Mouse (Mus musculus): Measurements from ENCODE around the gene Mtx1. TPM values are rescaled to one million over a fixed set of nuclear protein-coding genes. Genes with fewer than 3 reads are reported as not detected.

Gene Mtx1
- polyA plus RNA-seq, 1 experiment from 2014 or later = 219 TPM

DNA sequence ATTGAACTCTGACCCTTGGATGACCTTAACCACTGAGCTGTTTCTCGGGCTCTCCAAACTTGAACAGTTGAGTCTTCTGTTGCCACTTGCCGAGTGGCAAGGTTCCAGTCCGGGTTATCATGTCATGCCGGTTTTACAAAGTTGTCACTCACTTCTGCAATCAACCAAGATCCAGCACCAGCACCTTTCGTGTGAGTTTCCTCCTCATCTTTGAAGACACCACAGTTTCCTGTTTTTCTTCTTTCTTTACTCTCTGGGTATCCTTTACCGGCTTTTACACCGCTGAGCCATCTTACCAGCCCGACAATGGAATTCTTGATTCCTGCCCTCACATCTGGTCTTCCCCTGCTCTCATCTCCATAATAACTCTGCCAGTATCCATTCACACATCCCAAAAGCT is 36.5 kb downstream of the Mtx1 start:
- 82% methylated on average over 8 of the region's 8 CpGs for WGBS

DNA sequence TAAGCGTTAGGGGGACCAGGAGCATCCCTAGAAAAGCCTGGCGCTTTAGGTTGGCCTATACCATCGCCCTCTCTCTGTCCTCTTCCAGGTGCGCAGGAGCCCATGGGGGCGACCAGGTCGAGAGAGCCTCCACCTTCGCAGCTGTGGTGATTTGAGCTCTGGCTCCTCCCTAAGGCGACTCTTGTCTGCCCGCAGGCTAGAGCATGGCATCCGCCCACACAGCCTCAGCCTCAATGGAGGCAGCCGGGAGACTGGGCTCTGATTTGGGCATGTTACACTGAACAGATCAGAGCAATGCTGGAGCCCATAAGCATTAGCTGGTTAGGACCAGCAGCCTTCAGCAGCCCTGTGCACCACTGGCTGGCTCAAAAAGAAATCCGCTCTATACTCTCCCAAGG is 38.4 kb downstream of the Mtx1 start:
- Histone ChIP-seq H3K27me3 (no peaks in the 10 kb centered on the region), H3K9ac (no peak overlapping the region), H3K27ac (peak overlapping the region; percentile 78), H3K4me1 (peaks cover 52% of the 10 kb centered on the region), H3K4me2 (peak overlapping the region; percentile 9; the same call in 1 of the 2 replicates), H3K36me3 (peaks cover 25% of the 10 kb centered on the region), H3K9me3 (replicated peaks) (no peaks in the 10 kb centered on the region), H3K4me3 (replicated peaks) (no peak overlapping the region)
- WGBS = 58% methylated on average over 12 of the region's 12 CpGs
- ATAC-seq (replicated peaks; ENCODE audit: low FRiP score) = no peak

More for the DNA sequence above, 36.5 kb downstream of the Mtx1 start:
- Histone ChIP-seq H3K36me3 (peaks cover 25% of the 10 kb centered on the region), H3K9ac (no peak overlapping the region), H3K4me3 (replicated peaks) (no peak overlapping the region), H3K4me2 (no peak overlapping the region), H3K27me3 (no peaks in the 10 kb centered on the region), H3K27ac (no peak overlapping the region), H3K4me1 (peaks cover 34% of the 10 kb centered on the region), H3K9me3 (replicated peaks) (no peaks in the 10 kb centered on the region)
- no peak for ATAC-seq (replicated peaks; ENCODE audit: low FRiP score)

DNA sequence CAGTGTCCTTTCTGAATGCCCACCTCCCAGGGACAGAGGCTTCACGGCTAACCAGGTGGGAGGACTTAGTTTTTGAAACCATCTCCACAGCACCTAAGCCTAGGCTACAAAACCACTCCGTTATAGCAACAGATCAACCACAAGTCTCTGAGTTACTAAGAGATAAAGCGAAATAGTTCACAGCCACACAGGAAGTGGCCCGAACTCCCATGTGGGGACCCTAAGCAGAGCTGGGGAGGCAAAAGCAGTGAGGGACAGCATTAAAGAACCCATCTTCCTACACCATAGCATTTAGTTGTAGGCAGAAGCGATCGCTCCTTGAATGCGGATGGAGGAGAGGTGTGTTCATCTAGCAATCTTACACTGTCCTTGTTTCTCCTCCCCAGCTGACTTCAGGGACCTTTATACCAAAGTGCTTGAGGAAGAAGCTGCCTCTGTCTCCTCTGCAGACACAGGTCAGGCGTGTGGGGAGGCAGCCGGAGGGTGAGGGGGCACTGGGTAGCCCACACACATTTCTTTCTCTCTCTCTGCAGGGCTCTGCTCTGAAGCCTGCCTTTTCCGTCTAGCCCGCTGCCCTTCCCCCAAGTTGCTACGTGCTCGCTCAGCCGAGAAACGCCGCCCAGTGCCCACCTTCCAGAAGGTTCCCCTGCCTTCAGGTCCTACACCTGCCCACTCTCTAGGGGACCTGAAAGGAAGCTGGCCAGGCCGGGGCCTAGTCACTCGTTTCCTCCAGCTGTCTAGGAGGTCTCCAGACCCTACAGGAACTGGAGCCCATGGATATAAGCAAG is 39.0 kb downstream of the Mtx1 start:
- H3K27ac ChIP-seq = peak overlapping the region; percentile 78
- H3K27me3 ChIP-seq = no peaks in the 10 kb centered on the region
- peaks cover 25% of the 10 kb centered on the region for H3K36me3 ChIP-seq
- H3K4me1 ChIP-seq = peaks cover 54% of the 10 kb centered on the region
- H3K4me2 ChIP-seq = peak overlapping the region; percentile 40
- H3K9ac ChIP-seq = no peak overlapping the region
- ATAC-seq (replicated peaks; ENCODE audit: low FRiP score) = no peak
- 59% methylated on average over 18 of the region's 18 CpGs for WGBS
- H3K9me3 ChIP-seq (replicated peaks) = no peaks in the 10 kb centered on the region
- H3K4me3 ChIP-seq (replicated peaks) = no peak overlapping the region

DNA sequence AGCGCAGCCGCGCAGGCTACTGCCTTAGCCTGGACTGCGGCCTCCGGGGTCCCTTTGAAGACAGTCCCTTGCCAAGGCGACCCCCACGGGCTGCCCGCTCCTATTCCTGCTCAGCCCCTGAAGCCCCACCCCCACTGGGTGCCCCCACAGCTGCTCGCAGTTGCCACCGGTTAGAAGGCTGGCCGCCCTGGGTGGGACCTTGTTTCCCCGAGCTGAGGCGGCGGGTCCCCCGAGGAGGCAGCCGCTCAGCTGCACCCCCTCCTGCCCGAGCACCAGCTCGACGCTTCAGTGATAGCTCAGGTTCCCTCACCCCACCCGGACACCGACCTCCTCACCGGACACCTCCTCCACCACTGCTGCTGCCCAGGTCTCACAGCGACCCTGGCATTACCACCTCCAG is 39.7 kb downstream of the Mtx1 start:
- peak overlapping the region; percentile 40 for H3K4me2 ChIP-seq
- peaks cover 27% of the 10 kb centered on the region for H3K36me3 ChIP-seq
- no peak overlapping the region for H3K9ac ChIP-seq
- peaks cover 60% of the 10 kb centered on the region for H3K4me1 ChIP-seq
- ATAC-seq (replicated peaks; ENCODE audit: low FRiP score) = no peak
- no peak overlapping the region; the same call in 1 of the 2 replicates for H3K4me3 ChIP-seq (replicated peaks)
- no peaks in the 10 kb centered on the region for H3K9me3 ChIP-seq (replicated peaks)
- no peaks in the 10 kb centered on the region for H3K27me3 ChIP-seq
- WGBS = 35% methylated on average over 23 of the region's 23 CpGs
- H3K27ac ChIP-seq = peak overlapping the region; percentile 78; the same call in 1 of the 2 replicates

DNA sequence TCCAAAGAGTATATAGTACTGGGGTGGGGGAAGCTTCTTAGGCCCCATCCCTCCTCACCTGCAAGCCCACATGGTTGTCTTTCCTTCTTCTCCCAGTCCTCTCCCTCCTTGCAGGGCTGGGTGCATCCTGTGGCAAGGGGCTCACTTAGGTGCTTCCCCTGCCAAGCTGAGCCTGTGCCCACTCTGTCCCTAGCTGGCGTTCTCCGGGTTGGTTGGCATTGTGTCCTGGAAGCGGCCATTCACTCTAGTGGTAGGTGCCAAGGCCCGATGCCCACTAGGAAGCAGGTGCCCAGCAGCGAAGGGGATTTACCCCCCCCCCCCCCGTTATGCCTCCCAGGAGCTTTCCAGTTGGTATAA is 43.0 kb downstream of the Mtx1 start:
- no peak for ATAC-seq (replicated peaks; ENCODE audit: low FRiP score)
- WGBS = 66% methylated on average over 6 of the region's 6 CpGs
- H3K4me1 ChIP-seq = peaks cover 65% of the 10 kb centered on the region

DNA sequence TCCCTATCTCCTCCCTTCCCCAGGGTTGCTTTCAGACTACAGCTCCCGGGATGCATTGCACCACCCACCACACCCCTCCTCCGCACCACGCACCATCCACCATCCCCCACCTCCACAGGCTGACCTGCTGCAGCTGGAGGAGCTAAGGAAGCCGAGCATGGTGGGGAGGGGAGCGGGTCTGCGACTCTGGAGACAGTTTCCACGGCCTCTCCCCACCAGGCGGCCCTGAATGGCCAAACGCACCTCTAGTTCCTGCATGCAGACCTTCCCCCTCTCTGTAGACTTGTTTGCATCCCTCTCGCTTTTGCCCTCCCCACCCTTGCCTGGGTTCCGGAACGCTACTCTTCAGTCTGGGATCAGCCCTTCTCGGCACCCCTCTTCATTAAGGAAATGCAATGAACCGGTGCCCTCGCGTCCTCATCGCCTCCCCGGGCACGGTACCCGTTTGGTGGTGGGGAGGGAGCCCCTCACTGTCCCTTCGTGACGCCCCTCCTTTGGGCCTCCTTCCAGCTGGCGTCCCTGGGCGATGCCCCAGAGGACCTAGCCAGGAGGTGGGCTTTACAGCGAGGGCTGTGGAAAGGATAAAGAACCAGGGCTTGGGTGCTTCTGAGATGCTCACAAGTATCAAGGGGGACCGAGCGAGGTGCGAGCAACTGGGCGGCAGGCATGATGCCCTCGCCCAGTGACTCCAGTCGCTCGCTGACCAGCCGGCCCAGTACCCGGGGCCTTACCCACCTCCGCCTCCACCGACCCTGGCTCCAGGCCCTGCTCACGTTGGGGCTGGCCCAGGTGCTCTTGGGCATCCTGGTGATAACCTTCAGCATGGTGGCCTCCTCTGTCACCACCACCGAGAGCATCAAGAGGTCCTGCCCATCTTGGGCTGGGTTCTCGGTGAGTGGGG is 43.6 kb downstream of the Mtx1 start, which contains the start of gene Fam189b:
Gene Fam189b, plus strand, starts transcription at position 86 of the 901 bp plus-strand sequence.
- Histone ChIP-seq H3K9ac (peak within 1 kb of the TSS; percentile 54), H3K36me3 (peaks cover 50% of the 10 kb centered on the region), H3K4me1 (peaks cover 65% of the 10 kb centered on the region), H3K4me3 (replicated peaks) (peak within 1 kb of the TSS; percentile 60), H3K4me2 (peak within 1 kb of the TSS; percentile 83), H3K27me3 (no peaks in the 10 kb centered on the region), H3K27ac (peak within 1 kb of the TSS; percentile 89), H3K9me3 (replicated peaks) (no peaks in the 10 kb centered on the region)
- ATAC-seq (replicated peaks; ENCODE audit: low FRiP score) = peak; percentile 92
- WGBS = 5% methylated on average over 39 of the region's 39 CpGs

More for the DNA sequence above, 43.0 kb downstream of the Mtx1 start:
- H3K9me3 ChIP-seq (replicated peaks) = no peaks in the 10 kb centered on the region
- peaks cover 55% of the 10 kb centered on the region for H3K36me3 ChIP-seq
- peak overlapping the region; percentile 60 for H3K4me3 ChIP-seq (replicated peaks)
- no peaks in the 10 kb centered on the region for H3K27me3 ChIP-seq
- peak overlapping the region; percentile 89 for H3K27ac ChIP-seq
- peak overlapping the region; percentile 54 for H3K9ac ChIP-seq
- H3K4me2 ChIP-seq = peak overlapping the region; percentile 83

DNA sequence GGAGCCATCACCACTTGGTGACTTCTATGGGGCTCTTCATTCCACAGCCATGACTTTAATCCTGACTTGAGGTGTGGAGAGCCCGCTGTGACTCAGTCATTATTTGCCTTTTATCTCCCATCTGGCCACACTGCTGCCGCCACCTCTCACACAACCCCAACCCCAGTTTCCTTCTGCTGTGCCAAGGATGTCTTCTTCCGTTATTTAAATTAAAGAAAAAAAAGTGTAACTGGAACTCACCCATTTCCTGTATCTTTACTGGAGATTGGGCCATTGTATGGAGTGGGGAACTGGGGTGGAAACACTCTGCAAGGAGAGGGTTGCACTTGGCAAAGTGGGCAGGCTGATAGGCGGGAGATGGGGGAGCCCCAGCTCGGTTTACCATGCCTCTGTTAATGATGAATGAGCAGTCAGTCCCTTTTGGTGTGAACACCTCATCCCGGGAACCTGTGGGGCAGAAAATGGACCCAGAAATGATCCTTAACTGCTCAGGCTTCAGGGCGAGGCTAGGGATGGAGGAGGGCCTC is 44.3 kb downstream of the Mtx1 start:
- Histone ChIP-seq H3K27me3 (no peaks in the 10 kb centered on the region), H3K27ac (peak overlapping the region; percentile 89; the same call in 1 of the 2 replicates), H3K4me2 (peak overlapping the region; percentile 83), H3K4me3 (replicated peaks) (peak overlapping the region; percentile 60), H3K4me1 (peaks cover 62% of the 10 kb centered on the region), H3K36me3 (peaks cover 44% of the 10 kb centered on the region), H3K9me3 (replicated peaks) (no peaks in the 10 kb centered on the region), H3K9ac (no peak overlapping the region)
- 43% methylated on average over 7 of the region's 7 CpGs for WGBS
- peak; percentile 1; the same call in 1 of the 2 replicates for ATAC-seq (replicated peaks; ENCODE audit: low FRiP score)

DNA sequence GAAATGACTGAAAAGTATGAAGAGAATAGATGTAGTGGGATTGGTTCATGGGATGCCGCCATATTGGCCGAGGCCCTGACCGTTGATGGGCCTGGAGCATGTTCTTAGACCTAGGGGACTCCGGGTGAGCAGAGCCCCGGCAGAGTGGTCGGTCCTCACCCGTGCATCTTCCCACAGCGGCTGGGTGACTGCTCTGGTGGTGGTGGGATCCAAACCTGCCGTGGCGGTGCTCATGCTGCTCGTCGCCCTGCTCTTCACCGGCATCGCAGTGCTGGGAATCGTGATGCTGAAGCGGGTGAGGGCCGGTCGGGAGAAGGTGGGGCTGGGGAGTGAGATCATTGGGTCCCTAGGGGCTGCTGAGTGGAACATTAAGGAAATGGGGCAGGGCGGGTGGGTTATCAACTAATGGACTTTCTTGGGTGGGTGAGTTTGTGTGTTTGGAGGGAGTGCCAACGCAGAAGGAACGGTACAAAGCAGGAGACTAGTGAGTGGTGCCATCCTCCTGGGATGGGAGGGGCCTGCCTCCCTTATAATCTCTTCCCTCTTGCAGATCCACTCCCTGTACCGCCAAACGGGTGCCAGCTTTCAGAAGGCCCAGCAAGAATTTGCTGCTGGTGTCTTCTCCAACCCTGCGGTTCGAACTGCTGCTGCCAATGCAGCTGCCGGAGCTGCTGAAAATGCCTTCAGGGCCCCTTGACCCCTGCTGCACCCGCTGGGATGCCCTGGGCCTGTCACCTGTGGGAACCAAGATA is 45.0 kb downstream of the Mtx1 start:
- no peak for ATAC-seq (replicated peaks; ENCODE audit: low FRiP score)
- Histone ChIP-seq H3K4me3 (replicated peaks) (no peak overlapping the region), H3K4me2 (no peak overlapping the region), H3K9me3 (replicated peaks) (no peaks in the 10 kb centered on the region), H3K9ac (no peak overlapping the region), H3K36me3 (peaks cover 39% of the 10 kb centered on the region), H3K27me3 (no peaks in the 10 kb centered on the region), H3K4me1 (peaks cover 57% of the 10 kb centered on the region), H3K27ac (peak overlapping the region; percentile 89; the same call in 1 of the 2 replicates)
- 91% methylated on average over 27 of the region's 27 CpGs for WGBS

DNA sequence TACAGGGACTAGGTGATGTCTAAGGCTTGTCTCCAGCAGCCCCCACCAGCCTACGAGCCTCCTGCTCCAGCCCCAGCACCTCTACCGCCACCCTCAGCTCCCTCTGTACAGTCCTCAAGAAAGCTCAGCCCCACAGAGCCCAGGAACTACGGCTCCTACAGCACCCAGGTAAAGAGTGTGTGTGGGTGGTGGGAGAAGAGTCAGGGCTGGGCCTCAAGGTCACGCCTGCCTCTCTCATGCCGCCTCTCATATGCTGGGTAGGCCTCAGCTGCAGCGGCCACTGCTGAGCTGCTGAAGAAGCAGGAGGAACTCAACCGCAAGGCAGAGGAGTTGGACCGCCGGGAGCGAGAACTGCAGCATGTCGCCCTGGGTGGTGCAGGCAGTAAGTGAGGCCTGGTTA is 47.8 kb downstream of the Mtx1 start:
- Histone ChIP-seq H3K4me2 (peak overlapping the region; percentile 88; the same call in 1 of the 2 replicates), H3K36me3 (peaks cover 63% of the 10 kb centered on the region), H3K4me3 (replicated peaks) (no peak overlapping the region), H3K9ac (no peak overlapping the region), H3K27me3 (no peaks in the 10 kb centered on the region), H3K4me1 (peaks cover 36% of the 10 kb centered on the region), H3K9me3 (replicated peaks) (no peaks in the 10 kb centered on the region), H3K27ac (no peak overlapping the region)
- 92% methylated on average over 11 of the region's 11 CpGs for WGBS
- no peak for ATAC-seq (replicated peaks; ENCODE audit: low FRiP score)

DNA sequence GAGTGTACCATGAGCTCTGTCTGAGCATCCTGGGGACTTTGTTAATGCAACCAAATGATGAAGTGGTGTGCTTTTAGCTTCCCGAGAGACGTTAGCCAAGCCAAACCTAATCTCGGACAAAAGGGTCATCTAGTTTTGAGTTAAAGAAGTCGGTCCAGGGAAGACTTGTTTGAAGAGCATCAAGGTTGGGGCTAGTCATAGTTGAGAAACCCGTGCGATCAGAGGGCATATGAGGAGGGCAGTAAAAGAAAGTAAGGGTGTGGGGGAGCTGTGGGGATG is 48.8 kb downstream of the Mtx1 start:
- Histone ChIP-seq H3K9ac (peak overlapping the region; percentile 81), H3K4me3 (replicated peaks) (peak overlapping the region; percentile 87), H3K4me2 (peak overlapping the region; percentile 88), H3K27me3 (no peaks in the 10 kb centered on the region), H3K36me3 (peaks cover 73% of the 10 kb centered on the region), H3K4me1 (peaks cover 28% of the 10 kb centered on the region), H3K9me3 (replicated peaks) (no peaks in the 10 kb centered on the region), H3K27ac (peak overlapping the region; percentile 88)
- WGBS = 3% methylated on average over 6 of the region's 6 CpGs
- ATAC-seq (replicated peaks; ENCODE audit: low FRiP score) = no peak

DNA sequence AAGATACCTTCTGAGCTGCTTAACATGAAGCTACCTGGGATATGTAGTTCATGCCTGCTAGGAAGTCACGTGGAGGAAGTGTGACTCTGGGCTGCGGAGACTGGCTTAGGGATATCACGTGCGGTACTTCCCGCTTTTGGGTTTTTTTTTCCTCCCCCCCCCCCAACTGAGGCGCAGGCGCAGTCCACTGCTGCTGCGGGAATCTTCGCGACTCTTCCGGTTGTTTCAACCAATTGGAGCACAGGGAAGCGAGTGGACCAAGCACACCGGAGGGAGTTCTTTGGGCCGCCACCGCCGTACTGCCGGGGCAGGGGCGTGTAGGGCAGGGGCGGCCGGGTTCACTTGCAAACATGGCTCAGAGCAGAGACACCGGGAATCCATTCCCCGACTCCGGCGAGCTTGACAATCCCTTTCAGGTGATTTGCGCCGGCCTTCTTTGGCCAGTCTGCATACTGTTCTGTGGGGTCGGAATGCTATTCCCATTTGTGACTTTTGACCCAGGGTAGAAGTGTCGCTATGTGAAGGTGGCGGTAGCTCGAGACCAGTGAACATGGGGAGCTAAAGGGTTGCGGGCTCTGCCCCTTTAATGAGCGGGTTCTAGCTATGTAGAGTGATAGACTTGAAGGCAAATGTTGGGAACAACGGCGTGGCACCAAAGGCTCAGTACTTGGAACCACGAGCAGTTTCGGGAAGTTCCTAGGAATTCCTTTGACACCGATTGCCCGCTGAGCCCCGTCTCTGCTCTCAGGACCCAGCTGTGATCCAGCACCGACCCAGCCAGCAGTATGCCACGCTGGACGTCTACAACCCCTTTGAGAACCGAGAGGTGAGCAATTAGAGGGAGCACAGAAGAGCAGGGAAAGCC is 49.4 kb downstream of the Mtx1 start, which contains the start of gene Scamp3:
Gene Scamp3, plus strand, starts transcription at position 232 of the 865 bp plus-strand sequence.
- Histone ChIP-seq H3K4me2 (peak within 1 kb of the TSS; percentile 88), H3K27ac (peak within 1 kb of the TSS; percentile 88)
- WGBS = under 1% methylated on average over 43 of the region's 43 CpGs

More for the DNA sequence above, 49.4 kb downstream of the Mtx1 start, which contains the start of gene Scamp3:
- Histone ChIP-seq H3K27me3 (no peaks in the 10 kb centered on the region), H3K4me3 (replicated peaks) (peak within 1 kb of the TSS; percentile 87), H3K36me3 (peaks cover 79% of the 10 kb centered on the region), H3K4me1 (peaks cover 24% of the 10 kb centered on the region), H3K9me3 (replicated peaks) (no peaks in the 10 kb centered on the region), H3K9ac (peak within 1 kb of the TSS; percentile 81)
- peak; percentile 95 for ATAC-seq (replicated peaks; ENCODE audit: low FRiP score)

All from kidney, embryonic 15.5 days (tissue).